Mouse (Mus musculus) cerebellum, postnatal 14 days (tissue): ENCODE results near the gene Cyfip1.

Source experiments
- DNase-seq, 2 experiments: peaks; one replicate each; pipeline ENCODE4 v3.0.0; 2021; ENCODE audit warnings: mixed read lengths in 2 of 2

Cyfip1 gene

DNA sequence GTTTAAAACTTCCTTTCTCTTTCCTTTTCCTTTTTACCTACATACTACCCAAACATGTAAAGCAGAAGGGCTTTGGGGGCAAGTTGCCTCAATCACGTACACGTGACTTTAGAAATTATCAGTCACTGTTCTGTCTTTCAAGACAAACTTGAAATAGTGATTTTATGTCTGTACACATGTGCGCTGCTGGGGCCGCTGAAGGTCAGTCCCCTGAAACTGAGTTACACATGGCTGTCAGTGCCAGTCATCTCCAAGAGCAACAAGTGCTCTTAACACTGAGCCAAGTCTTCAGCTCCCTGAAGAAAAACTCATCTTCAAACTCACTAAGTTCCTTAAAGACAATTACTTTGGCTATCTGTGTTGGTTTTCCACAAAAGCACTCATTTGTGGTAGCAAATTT is 116.4 kb downstream of the Cyfip1 start:
- no peak for DNase-seq

DNA sequence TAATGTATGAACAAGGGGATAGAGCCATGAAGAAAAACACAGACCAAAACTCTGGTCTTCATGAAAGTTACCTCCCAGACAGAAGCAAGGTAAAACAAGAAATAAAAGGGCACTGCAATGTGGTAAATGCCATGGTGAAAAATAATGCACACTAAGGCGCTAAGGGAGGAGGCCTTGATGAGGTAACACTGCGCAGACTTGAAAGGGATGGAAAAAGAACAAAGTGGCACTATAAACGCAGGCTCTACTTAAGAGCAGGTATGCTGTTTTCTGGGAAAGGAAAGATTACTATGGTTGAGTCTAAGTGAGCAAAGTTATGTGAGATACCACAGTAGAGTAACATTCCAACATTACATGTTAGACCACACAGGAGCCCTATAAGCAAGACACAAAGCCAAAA is 118.3 kb downstream of the Cyfip1 start:
- no peak for DNase-seq

DNA sequence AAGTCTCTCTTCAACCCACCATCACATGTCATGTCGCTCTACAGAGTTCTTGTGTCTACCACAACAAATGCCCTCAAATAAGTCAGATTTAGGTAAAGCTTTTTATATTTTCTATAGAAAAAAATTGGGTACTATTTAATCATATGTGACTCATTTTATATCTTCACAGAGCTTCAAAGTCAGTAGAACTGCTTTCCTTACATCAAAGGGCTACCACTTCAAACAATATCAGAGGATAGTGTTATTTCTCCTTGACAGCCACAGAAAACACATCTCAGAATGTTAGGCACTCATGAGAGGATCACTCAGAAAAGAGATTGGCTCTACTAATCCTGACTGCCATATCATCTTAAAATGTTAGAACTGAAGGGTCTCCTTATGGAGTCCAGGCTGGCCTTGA is 119.0 kb downstream of the Cyfip1 start:
- no peak for DNase-seq

DNA sequence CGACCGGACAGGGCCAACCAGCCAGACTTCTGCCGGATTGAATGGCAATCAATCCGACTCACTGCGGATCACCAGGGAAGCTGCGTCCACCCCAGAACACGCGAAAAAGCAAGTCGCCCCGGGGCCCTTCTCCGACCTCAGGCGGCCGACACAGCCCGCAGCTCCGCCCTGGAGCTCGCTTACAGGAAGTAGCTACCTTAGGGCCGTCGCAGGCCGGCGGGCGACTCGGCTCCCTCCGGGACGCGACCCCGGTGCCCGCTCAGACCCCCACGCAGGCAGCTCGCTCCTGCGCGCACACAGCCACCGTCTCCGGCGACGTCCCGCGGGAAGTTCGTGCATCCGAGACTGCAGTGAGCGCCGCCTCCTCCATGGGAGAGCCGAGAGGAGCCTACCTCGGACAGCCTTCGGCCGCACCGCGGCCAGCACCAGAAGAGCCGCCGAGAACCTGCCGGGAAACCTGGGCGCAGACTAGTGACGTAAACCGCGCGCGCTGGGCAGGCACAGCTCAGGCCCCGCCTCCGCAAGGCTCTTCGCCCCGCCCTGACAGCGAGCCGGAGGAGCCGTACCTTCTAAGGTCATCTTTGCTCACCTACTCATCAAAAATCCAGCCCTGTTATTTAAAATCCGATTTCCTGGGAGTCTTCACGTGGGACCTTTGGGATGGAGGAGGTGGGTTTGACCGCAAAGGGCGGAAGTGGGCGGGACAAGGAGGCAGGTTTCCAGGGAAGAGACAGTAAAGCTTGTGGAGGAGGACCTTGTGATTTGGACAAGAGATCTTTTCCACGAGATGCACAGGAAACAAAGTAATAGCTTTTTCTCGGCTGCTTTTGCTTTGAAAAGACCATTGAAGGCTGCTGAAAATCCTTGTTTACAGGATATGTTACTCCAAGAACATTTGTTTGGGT is 120.7 kb downstream of the Cyfip1 start, which contains the start of gene Nipa2:
Nipa2 (minus strand) TSS at position 473 of the 905 bp plus-strand sequence.
- DNase-seq = peak; percentile 97 to 98

DNA sequence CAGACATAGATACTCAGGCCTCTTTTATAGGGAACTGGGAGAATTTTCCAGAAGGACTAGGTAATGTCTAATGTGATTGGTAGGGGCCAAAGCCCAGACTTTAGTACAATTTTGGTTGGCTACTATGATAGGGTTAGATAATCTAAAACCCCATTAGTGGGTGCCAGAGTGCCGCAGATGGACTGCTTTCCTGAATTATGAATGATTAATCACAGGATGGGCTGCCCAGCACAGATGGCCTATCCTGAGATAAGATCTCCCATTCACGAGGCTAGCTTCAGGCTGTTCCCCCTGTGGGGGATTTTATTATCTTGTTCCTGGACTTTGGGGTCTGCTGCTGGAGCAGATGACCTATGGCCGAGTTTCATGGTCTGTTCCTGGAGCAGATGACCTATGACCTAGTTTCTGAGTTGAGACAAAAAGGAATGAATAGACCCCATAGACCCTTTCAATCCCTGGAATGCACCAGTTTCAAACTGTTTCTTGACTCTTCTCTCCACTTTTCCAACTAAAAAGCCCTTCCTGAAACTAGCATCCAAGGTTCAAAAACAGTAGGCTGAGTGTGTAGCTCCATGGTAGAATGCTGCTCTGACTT is 125.4 kb downstream of the Cyfip1 start:
- no peak for DNase-seq

DNA sequence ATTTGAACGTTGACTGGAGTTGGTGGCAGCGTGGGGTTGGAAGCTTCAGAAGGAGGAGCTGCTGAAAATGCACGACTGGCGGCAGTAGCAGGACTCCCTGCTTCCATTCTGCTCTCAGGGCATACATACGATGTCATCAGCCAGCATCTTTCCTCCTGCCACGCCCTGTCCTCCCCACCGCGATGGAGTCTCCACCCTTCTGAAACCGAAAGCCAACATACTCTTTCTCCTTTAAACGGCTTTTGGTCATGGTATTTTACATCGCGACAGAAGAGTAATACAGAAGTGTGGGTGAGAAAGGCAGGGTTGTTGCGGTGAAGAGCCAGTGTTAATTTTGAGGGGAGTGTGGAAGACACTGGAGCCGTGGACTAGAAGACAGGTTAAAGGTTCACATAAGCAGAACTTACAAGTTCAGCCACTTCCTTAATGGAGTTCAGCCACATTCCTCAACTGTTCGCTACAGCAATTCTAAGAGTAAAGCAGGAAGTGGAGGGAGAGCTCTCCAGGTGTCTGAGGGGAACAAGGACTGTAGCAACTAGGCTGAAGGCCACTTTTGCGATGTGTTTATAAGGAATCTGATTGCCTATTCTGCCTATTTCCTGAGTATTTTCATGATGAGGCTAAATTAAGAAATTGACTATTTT is 126.8 kb downstream of the Cyfip1 start:
- peak in 1 of 2 experiments; percentile 5 for DNase-seq

DNA sequence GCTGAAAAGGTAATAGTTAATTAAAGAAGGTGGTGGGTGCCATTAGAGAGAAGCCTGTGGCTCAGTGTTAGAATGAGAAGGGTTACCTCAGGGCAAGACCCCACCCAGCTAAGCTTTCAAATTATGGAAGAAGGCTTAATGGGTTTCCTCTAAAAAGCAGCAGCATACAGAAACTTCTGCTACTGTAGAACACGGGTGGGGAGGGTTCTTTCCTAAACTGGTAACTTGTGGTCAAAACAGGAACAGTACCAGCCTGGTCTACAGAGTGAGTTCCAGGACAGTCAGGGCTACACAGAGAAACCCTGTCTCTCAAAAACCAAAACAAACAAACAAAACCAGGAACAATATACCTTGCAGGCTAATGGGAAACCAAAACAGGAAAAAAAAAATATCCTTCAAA is 127.9 kb downstream of the Cyfip1 start:
- no peak for DNase-seq

DNA sequence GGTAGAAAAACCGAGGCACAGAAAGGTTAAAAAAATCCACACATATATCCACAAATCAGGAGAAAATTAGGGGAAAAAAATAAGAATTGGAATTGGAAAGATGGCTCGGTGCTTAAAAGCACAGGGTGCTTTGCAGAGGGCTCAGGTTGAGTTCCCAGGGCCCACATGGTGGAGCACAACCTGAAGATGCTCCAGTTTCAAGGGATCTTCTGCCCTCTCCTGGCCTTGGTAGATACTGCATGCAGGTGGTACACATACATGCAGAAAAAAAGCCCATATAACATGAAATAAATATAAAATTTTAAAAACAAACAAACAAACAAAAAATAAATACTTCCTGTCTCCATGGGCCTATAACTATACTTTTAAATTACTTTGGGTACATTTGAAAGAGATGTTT is 132.9 kb downstream of the Cyfip1 start:
- DNase-seq = peak in 1 of 2 experiments; percentile 20

DNA sequence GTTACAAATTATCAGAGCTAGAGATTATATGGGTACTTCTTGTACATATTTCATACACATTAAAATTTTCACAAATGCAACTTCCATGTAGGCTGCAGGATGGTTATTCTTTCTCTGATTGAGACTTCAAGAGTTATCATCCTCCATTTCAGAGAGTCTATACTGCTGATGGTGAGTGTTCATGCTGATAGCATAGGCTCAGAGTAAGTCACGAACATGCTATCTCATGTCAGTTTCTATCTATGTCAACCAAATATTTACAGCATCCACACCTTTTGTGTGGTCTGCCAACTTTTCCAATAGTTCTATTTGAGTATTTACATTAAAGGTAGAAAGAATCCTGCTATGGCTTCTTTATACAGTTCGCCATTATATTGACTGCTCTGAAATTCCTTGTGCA is 140.0 kb downstream of the Cyfip1 start:
- DNase-seq = no peak
